Mouse (Mus musculus): Measurements from ENCODE around the gene H2-T22. TPM values are rescaled to one million over a fixed set of nuclear protein-coding genes. Genes with fewer than 3 reads are reported as not detected.
A peak's percentile ranks its signal among the peaks of the same experiment; 100 is the strongest.

H2-T22 gene
- polyA plus RNA-seq, 1 experiment, result 21.7 TPM

GRCm38 (mm10) chr17:36003331-36003730 lies 39.2 kb downstream of the H2-T22 start:
- Histone ChIP-seq H3K79me3 (ENCODE audit: low read depth) (peaks cover 66% of the 10 kb centered on the region), H3K36me3 (ENCODE audit: control insufficient read depth, insufficient read depth) (peaks cover 19% of the 10 kb centered on the region), H3K4me3 (ENCODE audit: insufficient read depth, poor library complexity, severe bottlenecking) (no peak overlapping the region), H3K27me3 (ENCODE audit: control insufficient read depth, insufficient read depth, insufficient read length) (no peaks in the 10 kb centered on the region), H3K79me2 (ENCODE audit: control insufficient read depth, insufficient read depth) (peaks cover 77% of the 10 kb centered on the region), H3ac (ENCODE audit: control insufficient read depth, insufficient read length, low read depth) (no peak overlapping the region)
- TF ChIP-seq MYOG (IDR thresholded peaks at IDR 0.05; ENCODE audit: control insufficient read depth, extremely low read depth, insufficient read length), result no peak
- no peak for TF ChIP-seq MAX (IDR thresholded peaks at IDR 0.05)
- TF ChIP-seq FOSL1 (IDR thresholded peaks at IDR 0.05; ENCODE audit: insufficient read depth, low read length, poor library complexity, severe bottlenecking), result no peak
- no peak for TF ChIP-seq MYOD1 (IDR thresholded peaks at IDR 0.05; ENCODE audit: control insufficient read depth, insufficient read length, low read depth)
- TF ChIP-seq CTCF (IDR thresholded peaks at IDR 0.05; ENCODE audit: control insufficient read depth, insufficient read depth, insufficient read length), result no peak
- no peak for TF ChIP-seq USF1 (IDR thresholded peaks at IDR 0.05; ENCODE audit: low read depth)
- TF ChIP-seq CEBPB (IDR thresholded peaks at IDR 0.05; ENCODE audit: low read depth), result no peak

GRCm38 (mm10) chr17:36001966-36002365 lies 40.6 kb downstream of the H2-T22 start:
- H3ac ChIP-seq (ENCODE audit: control insufficient read depth, insufficient read length, low read depth), result no peak overlapping the region
- TF ChIP-seq MYOD1 (IDR thresholded peaks at IDR 0.05; ENCODE audit: control insufficient read depth, insufficient read length, low read depth) (peak; percentile 8), MAX (IDR thresholded peaks at IDR 0.05) (no peak), FOSL1 (IDR thresholded peaks at IDR 0.05; ENCODE audit: insufficient read depth, low read length, poor library complexity, severe bottlenecking) (peak; percentile 50), CTCF (IDR thresholded peaks at IDR 0.05; ENCODE audit: control insufficient read depth, insufficient read depth, insufficient read length) (no peak), USF1 (IDR thresholded peaks at IDR 0.05; ENCODE audit: low read depth) (no peak)
- H3K27me3 ChIP-seq (ENCODE audit: control insufficient read depth, insufficient read depth, insufficient read length), result no peaks in the 10 kb centered on the region
- H3K79me2 ChIP-seq (ENCODE audit: control insufficient read depth, insufficient read depth), result peaks cover 90% of the 10 kb centered on the region
- H3K4me3 ChIP-seq (ENCODE audit: insufficient read depth, poor library complexity, severe bottlenecking), result no peak overlapping the region
- H3K36me3 ChIP-seq (ENCODE audit: control insufficient read depth, insufficient read depth), result peaks cover 19% of the 10 kb centered on the region
- peaks cover 74% of the 10 kb centered on the region for H3K79me3 ChIP-seq (ENCODE audit: low read depth)

GRCm38 (mm10) chr17:36001121-36001897 lies 41.2 kb downstream of the H2-T22 start:
- TF ChIP-seq CEBPB (IDR thresholded peaks at IDR 0.05; ENCODE audit: low read depth), result no peak
- peak; percentile 8 for TF ChIP-seq USF1 (IDR thresholded peaks at IDR 0.05; ENCODE audit: low read depth)
- no peak for TF ChIP-seq CTCF (IDR thresholded peaks at IDR 0.05; ENCODE audit: control insufficient read depth, insufficient read depth, insufficient read length)
- TF ChIP-seq MYOD1 (IDR thresholded peaks at IDR 0.05; ENCODE audit: control insufficient read depth, insufficient read length, low read depth), result no peak
- no peak for TF ChIP-seq MYOG (IDR thresholded peaks at IDR 0.05; ENCODE audit: control insufficient read depth, extremely low read depth, insufficient read length)
- no peak for TF ChIP-seq FOSL1 (IDR thresholded peaks at IDR 0.05; ENCODE audit: insufficient read depth, low read length, poor library complexity, severe bottlenecking)
- peak; percentile 21 for TF ChIP-seq MAX (IDR thresholded peaks at IDR 0.05)
- Histone ChIP-seq H3K36me3 (ENCODE audit: control insufficient read depth, insufficient read depth) (peaks cover 19% of the 10 kb centered on the region), H3K4me3 (ENCODE audit: insufficient read depth, poor library complexity, severe bottlenecking) (no peak overlapping the region), H3K27me3 (ENCODE audit: control insufficient read depth, insufficient read depth, insufficient read length) (no peaks in the 10 kb centered on the region), H3ac (ENCODE audit: control insufficient read depth, insufficient read length, low read depth) (no peak overlapping the region), H3K79me2 (ENCODE audit: control insufficient read depth, insufficient read depth) (peaks cover 85% of the 10 kb centered on the region), H3K79me3 (ENCODE audit: low read depth) (peaks cover 67% of the 10 kb centered on the region)

- H3K4me3 ChIP-seq (ENCODE audit: insufficient read depth, poor library complexity, severe bottlenecking), result no peak overlapping the region
- TF ChIP-seq USF1 (IDR thresholded peaks at IDR 0.05; ENCODE audit: low read depth), result no peak
- TF ChIP-seq MYOD1 (IDR thresholded peaks at IDR 0.05; ENCODE audit: control insufficient read depth, insufficient read length, low read depth), result no peak
- TF ChIP-seq MAX (IDR thresholded peaks at IDR 0.05), result no peak
- no peak for TF ChIP-seq CEBPB (IDR thresholded peaks at IDR 0.05; ENCODE audit: low read depth)
- no peak for TF ChIP-seq CTCF (IDR thresholded peaks at IDR 0.05; ENCODE audit: control insufficient read depth, insufficient read depth, insufficient read length)
- TF ChIP-seq FOSL1 (IDR thresholded peaks at IDR 0.05; ENCODE audit: insufficient read depth, low read length, poor library complexity, severe bottlenecking), result no peak
- TF ChIP-seq MYOG (IDR thresholded peaks at IDR 0.05; ENCODE audit: control insufficient read depth, extremely low read depth, insufficient read length), result no peak
- peaks cover 65% of the 10 kb centered on the region for H3K79me3 ChIP-seq (ENCODE audit: low read depth)
- peaks cover 19% of the 10 kb centered on the region for H3K36me3 ChIP-seq (ENCODE audit: control insufficient read depth, insufficient read depth)
- H3K27me3 ChIP-seq (ENCODE audit: control insufficient read depth, insufficient read depth, insufficient read length), result no peaks in the 10 kb centered on the region
- H3ac ChIP-seq (ENCODE audit: control insufficient read depth, insufficient read length, low read depth), result no peak overlapping the region
- H3K79me2 ChIP-seq (ENCODE audit: control insufficient read depth, insufficient read depth), result peaks cover 85% of the 10 kb centered on the region
Measured at GRCm38 (mm10) chr17:36000349-36000748, 42.2 kb downstream of the H2-T22 start.

GRCm38 (mm10) chr17:35999356-35999755 lies 43.2 kb downstream of the H2-T22 start:
- Histone ChIP-seq H3K79me2 (ENCODE audit: control insufficient read depth, insufficient read depth) (peaks cover 85% of the 10 kb centered on the region), H3K4me3 (ENCODE audit: insufficient read depth, poor library complexity, severe bottlenecking) (no peak overlapping the region), H3ac (ENCODE audit: control insufficient read depth, insufficient read length, low read depth) (no peak overlapping the region), H3K36me3 (ENCODE audit: control insufficient read depth, insufficient read depth) (peaks cover 12% of the 10 kb centered on the region), H3K79me3 (ENCODE audit: low read depth) (peaks cover 61% of the 10 kb centered on the region), H3K27me3 (ENCODE audit: control insufficient read depth, insufficient read depth, insufficient read length) (no peaks in the 10 kb centered on the region)
- no peak for TF ChIP-seq MYOD1 (IDR thresholded peaks at IDR 0.05; ENCODE audit: control insufficient read depth, insufficient read length, low read depth)
- TF ChIP-seq MAX (IDR thresholded peaks at IDR 0.05), result no peak
- TF ChIP-seq USF1 (IDR thresholded peaks at IDR 0.05; ENCODE audit: low read depth), result no peak
- no peak for TF ChIP-seq CEBPB (IDR thresholded peaks at IDR 0.05; ENCODE audit: low read depth)
- no peak for TF ChIP-seq MYOG (IDR thresholded peaks at IDR 0.05; ENCODE audit: control insufficient read depth, extremely low read depth, insufficient read length)
- no peak for TF ChIP-seq CTCF (IDR thresholded peaks at IDR 0.05; ENCODE audit: control insufficient read depth, insufficient read depth, insufficient read length)
- TF ChIP-seq FOSL1 (IDR thresholded peaks at IDR 0.05; ENCODE audit: insufficient read depth, low read length, poor library complexity, severe bottlenecking), result no peak

Data from C2C12 (cell line).